Mouse (Mus musculus) heart, adult 18-20 months (tissue): ENCODE data around the gene Zfp462. TPM values are rescaled to one million over a fixed set of nuclear protein-coding genes. Genes with fewer than 3 reads are reported as not detected.

Experiments used
- DNase-seq, 2 experiments: peaks; one replicate each; pipeline ENCODE4 v3.0.0; 2021 to 2022; ENCODE audit warnings: mixed read lengths in 1 of 2
- total RNA-seq, 2 experiments: library from RNA; stranded (reverse); gene quantifications; 2 replicates each; pipeline ENCODE4 v1.2.3; 2021

The Zfp462 gene
- total RNA-seq, 2 experiments from 2014 or later = 2.9 to 4.6 TPM

DNA sequence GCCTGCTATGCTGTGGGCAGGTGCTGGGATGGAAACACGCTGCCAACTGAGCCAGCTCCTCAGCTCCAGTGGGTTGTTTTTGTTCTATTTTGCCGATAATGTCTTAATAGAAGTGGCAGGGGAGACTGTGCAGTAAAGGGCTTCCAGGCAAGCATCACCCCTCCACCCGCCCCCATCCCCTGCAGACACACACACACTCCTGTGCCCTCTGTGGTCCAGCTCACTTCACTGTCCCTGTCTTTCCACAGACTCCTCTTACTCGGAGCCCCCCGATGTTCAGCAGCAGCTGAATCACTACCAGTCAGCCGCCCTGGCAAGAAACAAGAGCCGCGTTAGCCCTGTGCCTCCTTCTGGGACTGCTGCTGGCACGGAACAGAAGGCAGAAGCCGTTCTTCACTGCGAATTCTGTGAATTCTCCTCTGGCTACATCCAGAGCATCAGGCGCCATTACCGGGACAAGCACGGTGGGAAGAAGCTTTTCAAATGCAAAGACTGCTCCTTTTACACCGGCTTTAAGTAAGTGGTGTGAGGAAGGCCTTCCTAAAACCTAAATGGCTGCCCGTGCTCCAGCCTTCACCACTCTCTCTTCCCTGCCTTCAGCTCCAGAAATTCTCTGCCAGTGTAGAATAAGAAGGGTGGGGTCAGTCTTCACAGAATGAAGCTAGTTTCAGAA, 105.2 kb downstream of the Zfp462 start:
- no peak for DNase-seq

DNA sequence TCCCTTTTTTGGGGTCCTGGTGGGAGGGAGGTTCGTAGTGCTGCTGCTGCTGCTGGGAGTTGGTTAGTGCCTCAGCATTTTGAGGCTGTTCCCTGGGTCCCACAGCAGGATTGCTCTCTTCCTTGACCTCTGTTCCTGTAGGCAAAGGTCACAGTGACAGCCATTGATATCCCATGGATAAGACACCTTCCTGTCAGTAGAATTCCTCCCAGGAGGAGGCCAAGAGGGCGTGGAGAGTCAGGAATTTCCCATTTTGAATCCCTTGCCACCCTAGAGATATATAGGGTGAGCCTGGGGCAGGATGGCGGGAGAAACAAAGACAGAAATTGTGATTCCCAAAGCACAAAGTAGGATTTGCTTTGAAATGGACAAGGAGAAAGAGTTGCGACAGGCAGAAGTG, 106.5 kb downstream of the Zfp462 start:
- no peak for DNase-seq

DNA sequence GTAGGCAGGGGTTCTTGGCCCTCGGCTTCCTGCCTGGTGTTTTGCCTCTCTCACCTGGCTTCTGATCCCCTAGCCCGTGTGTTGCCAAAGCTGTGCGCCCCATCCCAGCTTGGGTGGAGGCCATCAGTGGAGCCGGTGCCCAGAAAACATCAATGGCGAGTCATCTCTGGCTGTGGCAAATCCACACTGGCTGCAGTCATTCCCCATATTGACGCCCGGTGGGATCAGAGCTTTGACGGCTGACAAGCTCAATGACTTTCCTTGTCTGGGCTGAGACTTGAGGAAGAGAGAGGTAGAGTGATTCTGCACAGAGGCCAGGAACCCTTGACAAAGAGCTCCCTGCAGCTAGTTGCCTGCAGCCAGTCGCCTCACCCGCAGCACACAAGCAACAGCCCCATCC, 107.8 kb downstream of the Zfp462 start:
- DNase-seq = no peak

DNA sequence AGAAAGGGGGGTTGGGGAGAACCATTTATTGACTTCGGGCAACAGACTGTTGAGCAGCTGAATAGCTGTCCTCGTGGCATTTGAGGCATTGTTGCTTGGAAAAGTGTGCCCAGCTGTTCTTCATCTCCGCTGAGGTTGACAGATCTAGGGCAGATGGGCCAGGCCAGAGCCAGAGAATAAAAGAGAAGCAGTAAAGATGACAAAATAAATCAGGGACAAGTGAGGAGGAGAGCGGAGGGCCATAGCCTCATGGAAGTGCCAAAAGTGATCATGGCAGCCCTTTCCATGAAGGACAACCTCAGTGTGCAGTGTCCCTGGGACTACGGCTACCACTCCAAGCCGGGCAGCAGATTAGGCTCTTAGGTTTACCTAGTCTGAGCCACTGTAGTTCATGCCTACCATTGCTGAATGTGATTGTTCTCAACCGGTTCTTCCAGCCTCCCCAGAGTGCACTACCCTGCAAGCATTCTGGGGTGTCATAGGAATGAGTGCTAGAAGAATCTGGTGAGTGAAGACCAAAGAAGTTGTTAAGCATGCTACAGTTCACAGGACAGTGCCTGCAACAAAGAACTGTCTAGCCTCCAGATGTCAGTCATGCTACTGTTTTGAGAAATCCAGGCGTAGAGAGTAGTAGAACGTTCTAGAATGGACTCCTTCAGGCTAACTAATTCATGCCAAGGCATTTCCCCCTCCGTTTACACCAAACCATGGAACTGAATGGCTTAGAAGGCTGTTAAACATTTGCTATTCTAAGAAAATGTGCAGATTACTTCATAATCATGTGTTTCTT, 113.0 kb downstream of the Zfp462 start:
- peak; percentile 35 for DNase-seq

DNA sequence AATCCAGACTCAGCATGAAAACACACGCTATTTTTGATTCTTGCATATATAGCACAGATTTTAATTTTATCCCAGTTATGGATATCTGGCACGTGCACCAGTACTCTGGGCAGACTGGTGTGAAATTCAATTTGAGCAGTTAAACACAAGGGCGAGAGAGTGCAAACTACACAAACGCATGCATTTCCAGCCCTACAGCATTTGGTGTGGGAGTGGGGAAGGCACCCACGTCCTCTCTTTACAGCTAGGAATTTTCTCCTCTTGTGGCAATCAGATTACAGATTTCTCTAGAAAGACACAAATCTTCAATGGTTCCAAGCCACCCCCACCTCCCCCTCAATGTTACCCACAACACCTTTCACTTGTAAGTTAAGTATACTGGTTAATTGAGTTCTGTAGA, 114.1 kb downstream of the Zfp462 start:
- no peak for DNase-seq

DNA sequence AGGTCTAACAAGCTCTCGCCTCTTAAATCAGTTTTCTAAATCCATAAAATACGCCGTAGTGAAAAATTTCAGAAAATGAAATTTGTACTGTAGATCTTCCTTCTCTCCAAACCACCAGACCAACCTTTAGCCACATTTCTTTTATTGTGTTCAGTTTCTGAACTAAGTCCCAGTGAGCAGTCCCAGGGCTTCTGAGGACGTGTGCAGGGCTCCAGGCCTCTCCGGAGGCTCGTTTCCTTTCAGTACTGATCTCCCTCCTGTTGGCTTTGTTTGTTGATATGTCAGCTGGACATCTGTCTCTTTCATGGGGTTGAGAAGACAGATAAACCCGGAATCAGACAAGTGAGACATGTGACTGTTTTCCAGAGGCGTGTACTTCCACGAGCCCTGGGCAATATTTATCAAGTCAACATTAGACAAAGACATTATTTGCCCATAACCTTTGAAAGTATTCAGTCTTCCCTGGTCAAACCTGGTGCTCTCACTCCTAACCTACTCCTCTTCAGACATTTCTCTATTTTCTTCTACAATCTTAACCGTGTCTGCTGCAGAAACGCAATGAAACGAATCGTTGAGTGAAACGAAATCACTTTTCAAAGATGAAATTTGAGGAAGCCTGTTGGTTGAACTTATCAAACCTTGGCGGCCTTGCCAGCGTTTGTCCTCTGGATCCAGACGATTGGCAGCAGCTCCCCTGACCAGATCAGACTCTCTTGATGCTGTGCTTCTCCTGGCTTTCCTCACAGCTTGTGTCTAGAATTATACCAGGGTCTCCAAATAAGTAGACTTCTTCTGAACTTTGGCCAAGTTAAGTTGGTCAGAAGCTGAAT, 121.7 kb downstream of the Zfp462 start:
- no peak for DNase-seq

DNA sequence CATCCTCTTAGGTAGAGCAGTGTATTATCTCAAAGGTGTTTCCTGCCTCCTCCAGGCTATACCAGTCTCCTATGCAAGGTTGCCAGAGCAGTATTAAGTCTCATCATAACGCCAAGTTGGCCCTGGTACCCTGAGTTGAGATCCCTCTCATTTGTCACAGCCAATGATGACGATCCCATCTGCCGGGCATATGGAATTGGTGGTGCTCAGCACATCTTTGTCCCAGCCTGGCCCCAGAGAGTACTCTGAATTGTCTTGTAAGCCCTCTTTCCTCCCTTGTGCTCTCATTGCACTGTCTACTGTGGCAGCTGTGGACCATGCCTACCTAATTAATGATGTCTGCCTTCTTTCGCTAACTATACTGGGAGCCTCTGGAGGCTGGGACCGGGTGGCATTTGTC, 126.7 kb downstream of the Zfp462 start:
- DNase-seq = no peak

DNA sequence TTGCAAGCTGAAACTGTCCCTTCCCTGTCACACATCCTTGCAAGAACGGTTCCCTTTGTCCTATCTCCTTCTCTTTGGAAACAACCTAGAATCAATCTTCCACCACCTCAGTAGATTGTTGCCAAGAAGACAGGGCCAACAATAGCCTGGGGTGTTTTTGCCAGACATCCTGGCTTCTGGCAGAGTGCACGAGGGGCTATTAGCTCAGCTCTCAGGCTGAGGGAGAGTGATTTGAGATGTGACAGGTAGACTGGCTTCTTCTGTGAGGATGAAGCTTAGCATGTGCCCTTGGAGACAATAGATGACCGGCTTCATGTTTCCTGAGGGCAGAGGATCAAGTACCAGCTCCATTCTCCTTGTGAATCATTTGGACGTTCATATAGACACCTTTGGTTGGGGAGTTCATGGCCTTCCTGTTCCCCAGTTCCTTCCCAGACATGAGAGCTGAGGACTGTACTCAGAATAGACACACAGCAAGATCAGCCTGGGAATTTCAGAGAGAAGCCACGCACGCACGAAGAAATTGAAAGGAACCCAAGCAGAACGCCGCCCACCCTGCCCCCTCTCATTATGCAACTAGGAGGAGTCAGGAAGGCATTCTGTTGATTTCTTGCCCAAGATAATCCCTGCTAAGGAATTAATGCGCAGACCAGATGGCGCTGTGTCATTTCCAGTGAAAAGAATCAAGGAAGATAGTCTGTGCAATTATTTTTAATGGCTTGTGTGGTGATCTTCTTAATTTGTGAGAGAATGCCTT, 132.5 kb downstream of the Zfp462 start:
- DNase-seq = peak; percentile 58 to 72

DNA sequence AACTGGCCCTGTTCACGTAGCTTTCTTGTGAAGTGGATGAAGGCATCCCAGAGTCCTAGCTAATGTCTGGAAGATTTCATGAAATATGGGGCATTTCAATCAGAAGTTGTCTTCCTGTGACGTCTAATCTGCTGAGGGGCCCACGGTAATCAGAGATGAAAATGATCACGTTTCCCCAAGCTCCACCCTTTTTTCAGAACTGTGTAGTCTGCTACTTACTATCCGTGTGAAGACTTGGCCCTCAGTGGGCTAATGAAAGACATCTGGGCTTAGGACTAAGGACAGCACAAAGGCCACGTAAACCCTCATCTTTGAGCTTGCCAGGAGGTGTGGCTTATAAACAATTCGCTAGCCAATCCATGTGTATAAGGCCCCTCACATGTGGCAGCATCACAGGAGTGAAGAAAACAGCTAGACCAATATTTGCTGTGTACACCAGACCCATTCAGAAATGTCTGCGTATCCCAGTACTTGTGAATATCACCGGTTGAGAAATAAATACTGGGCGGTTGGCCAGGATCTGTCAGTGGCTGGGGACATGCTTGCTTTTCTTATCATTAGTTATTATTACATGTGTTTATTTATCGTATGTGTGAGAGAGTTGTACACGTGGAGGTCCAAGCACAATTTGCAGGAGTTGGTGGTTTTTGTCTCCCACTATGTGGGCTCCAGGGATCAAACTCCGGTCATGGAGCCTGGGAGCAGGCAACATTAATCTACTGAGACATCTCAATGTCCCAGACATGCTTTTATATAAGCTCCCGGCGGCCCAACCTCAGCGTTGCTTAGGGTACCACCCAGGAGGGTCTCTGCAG, 133.3 kb downstream of the Zfp462 start:
- DNase-seq = peak; percentile 40 to 44

DNA sequence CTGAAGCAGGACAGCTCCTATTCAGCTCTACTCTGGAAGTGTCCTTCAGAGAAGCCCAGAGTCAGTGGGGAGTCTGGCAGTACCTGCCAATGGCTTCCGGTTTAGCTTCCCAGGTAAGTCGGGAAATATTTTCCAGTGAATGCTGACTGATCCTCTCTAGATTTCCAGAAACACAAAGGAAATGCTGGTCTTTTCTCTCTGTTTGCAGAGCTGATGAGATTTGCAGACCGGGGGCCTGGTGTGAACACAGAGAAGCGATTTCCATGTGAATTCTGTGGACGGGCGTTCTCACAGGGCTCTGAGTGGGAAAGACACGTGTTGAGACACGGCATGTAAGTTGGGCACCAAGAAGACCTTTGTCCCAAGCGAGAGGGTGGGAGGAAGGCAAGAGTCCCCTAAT, 134.2 kb downstream of the Zfp462 start:
- no peak for DNase-seq

DNA sequence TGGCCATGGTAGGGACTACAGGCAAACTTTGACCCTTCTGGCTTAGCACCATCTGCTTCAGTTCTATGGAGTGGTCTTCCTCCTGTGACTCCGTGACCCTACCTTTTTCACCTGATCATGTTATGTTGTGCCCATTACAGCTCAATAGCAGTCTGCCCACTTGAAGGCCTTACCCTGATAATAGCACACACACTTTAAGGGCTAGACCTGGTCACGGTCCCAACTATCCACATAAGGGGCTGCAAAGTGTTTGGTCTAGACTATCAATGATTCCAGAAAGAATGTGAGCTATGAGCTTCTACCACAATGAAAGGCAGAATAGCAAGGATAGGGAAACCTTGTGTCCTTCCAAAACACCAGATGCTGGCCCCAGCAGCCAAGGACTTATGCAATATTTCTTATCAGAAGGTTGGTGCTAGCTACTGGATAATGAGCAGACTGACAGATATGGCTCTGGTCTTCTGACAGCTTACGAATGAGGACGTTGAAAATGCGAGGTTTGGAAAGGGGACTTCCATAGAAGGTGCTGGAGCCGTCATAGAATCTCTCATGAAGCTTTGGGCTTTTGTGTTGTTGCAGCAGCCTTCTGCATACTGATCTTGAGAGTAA, 139.3 kb downstream of the Zfp462 start:
- DNase-seq = peak; percentile 39 to 56

DNA sequence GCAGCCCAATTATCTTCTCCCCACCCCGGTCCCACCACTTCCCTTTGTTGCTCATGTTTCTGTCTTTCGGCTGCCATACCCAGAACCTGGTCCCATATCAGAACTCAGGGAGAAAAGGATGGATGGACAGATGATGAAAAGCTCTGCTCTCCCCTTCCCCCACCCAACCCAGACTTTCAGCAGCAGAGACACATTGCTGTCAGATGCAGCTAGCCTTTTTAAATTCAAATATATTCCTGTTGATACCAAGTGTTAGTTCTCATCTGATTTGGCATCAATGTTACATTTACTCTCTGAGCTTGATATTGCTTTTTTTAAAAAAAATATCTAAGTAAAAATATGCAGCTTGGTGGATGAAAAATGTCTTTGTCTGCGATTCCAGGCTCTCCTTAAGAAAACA, 143.3 kb downstream of the Zfp462 start:
- no peak for DNase-seq

DNA sequence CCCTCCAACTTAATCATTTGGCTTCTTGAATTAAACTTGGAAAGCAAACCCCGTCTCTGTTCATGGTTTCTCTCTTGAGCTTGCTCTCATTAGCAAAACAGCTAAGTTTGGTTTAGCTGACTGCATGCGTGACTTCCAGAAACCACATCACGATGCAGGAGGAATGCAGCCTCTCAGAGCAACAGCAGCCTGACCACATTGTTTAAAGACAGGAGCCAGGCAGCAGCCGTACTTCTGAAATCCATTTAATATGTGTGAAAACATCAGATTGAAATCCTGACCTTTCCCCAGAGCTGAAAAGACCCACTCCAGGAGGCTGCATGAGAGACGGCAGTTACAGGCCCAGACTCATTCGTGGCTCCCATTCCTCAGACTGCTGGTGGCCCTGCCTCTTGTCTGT, 144.1 kb downstream of the Zfp462 start:
- DNase-seq = no peak

DNA sequence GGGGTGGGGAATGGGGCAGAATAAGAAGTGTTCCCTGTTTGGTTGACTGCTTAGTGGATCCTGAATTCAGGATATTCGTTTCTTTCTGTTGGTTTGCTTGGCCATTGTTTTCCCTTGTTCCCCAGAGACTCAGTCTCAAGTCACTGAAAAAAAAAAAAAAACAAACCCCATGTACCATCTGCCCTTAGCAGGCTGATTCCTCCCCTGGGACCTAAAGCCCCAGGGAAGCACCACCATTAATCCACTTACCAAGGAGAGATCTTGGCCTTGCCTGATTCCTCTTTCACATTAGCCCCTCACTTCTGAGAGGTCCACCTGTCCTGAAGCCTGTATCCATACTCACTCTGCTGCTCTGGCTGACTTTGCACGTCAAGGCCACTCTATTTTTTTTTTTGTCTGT, 152.3 kb downstream of the Zfp462 start:
- no peak for DNase-seq

DNA sequence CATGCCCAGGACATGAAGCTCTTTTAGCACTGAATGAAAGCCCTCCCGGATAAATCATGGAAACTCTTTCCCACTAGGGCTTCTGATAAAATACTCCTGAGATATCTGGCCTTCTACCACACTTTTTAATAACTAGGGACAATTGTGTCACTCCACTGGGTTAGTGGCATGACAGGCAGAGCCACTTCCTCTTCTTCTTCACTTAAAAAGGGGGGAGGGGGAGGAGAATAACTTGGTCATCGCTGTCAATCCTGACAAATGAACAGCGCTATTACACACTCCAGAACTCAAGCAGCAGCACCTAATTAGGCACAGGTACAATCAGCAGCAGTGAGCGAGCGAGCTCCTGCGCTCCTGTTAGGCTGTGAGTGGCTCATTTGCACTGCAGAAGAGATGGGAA, 153.5 kb downstream of the Zfp462 start:
- DNase-seq = no peak

DNA sequence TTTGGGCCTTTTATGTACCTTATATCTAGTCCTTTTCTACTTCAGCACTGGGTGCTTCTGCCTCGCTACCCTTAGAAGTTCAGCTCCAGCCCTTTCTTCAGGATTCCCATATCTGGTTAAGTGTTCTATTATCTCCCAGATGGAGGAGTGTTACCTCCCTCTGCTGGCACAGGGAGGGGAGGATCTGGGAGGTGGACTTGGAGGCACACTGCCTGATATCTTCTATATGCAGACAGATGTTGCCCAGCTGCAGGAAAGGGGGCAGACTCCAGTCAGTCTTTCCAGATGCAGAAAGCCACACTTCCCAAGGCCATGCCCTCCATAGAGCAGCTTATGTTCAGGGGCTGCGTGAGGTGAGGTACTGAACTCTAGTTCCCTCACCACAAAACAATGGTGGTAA, 156.0 kb downstream of the Zfp462 start:
- peak in 1 of 2 experiments; percentile 22 for DNase-seq

DNA sequence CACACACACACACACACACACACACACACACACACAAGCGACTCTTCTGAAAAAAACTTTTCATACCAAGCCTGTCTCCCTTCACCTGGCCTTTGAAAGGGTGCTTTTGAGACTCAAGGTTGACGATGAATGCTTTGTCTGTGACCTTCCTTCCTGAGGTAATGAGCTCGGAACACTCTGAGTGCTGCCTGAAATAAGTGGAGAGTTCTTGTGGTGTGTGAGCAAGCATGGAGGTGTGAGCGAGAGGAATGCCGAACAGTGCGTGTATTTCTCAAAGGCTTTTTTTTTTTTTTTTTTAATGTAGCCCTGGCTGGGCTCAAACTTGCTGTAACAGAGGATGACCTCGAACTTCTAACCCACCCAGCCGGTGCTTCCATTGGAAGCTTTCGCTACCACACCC, 156.8 kb downstream of the Zfp462 start:
- no peak for DNase-seq

DNA sequence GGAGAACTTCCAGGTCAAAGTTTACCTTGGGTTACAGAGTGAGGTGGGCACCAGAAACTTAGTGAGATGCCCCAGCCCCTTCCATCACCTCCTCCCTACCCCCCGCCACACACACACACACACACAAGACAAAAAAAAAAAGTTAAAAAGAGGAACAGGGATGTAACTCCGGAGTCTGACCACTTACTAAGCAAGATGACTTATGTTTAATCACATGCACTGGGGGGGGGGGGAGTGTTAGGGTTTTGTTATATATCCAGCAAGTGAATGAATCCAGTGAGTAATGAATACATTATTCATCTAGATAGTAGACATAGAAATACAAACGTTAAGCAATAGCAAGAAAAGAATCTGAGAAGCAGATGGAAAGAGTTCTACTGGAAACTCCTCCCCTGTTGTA, 157.5 kb downstream of the Zfp462 start:
- DNase-seq = no peak

DNA sequence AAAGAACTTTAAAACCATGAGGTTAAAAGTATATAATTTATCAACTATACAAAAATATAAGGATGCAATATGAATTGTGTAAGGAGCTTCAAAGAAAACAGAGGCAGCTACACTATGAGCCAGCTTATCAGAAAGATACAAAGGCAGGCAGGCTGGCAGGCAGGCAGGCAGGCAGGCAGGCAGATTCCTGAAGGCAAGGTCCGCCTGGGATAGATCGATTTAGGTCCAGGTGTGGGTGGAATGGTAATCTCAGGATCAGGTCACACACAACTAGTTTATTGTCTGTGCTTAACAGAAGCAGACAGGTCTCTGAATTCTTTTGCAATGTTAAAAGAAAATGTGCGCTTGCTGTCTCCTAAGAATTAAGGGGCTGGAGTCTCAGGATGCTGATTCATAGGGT, 158.7 kb downstream of the Zfp462 start:
- no peak for DNase-seq

DNA sequence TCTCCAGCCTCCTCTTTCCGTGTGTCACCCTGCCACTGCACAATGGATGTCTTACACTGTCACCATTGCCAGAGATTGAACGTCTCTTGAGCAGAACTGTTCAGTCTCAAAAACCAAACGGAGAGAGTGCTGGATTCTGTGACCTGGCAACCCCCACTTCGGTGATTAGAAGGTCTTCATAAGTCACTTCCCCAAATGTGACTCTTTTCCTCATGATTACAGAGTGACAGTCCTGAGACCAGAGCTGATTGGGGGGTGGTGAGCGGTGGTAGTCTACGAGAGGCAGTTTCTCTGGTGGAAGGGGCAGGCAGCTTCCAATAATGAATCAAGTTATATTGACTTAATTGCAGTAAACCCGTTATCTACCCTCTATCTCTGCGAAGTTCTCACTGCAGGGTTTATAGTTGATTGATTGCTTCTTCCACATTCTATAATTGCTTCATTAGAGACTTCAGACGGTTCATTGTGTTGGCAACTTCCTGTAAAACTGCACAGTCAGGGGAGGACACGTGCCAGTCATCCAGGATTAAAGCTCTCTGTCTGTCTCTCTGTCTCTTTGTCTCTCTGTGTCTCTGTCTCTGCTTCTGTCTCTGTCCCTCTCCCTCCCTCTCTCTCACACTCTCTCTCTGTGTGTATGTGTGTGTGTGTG, 173.1 kb downstream of the Zfp462 start:
- no peak for DNase-seq
